In the genomic region with DNA sequence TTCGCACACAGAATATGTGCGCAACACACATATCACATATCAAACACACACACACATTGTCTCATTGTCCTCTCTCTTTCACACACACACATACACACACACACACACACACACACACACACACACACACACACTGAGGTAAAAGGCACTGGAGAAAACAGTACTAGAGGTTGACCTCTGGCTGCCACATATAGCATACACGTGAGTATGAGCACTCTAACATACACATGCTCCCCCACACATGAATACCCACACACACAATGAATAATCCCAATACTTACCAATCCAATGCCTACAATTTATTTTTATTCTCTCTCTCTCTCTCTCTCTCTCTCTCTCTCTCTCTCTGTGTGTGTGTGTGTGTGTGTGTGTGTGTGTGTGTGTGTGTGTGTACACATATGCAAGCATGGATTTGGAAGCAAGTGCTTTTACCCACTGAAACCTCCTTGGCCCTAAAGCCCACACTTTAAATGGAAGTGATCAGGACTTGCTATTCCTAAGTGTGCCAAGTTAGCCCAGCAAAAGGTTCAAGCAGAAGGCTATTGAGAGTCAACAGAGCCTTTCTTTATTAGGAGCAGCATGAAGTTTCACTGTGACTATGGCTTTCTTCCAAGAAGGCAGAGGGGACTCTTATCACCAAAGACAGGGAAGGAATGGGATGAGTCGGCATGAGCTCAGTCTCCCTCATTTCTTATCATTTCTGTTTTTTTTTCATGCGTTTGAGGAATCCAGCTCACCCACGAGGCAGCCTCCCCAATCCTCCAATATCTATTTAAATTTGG, we compare ENCODE assay signal across 21 mouse cellular contexts. TPM values are rescaled to one million over a fixed set of nuclear protein-coding genes. Genes with fewer than 3 reads are reported as not detected.
DNase-seq lines count a peak whose midpoint lies in the region; ATAC-seq and TF ChIP-seq lines count a peak whose summit lies in the region.
"Had no signal": no experiment of that assay in that cellular context is flagged by ENCODE, and none has a peak within 500 bp of the region (broad histone marks: within the 10 kb centered on the region; RNA-seq: fewer than 3 reads in every experiment).

No protein-coding gene starts in this region.

- no peak for ATAC-seq in lung, embryonic 14.5 days (ENCODE audit: insufficient read depth)
- peak; percentile 80 for ATAC-seq in erythroid progenitor cell, adult 5-6 weeks (replicated peaks; ENCODE audit: low FRiP score, poor library complexity, severe bottlenecking)
- ATAC-seq in megakaryocyte-erythroid progenitor cell, adult 5-6 weeks (replicated peaks; ENCODE audit: low FRiP score, low TSS enrichment, poor library complexity, severe bottlenecking), result peak; percentile 64
- ATAC-seq: forebrain, embryonic 15.5 days; midbrain, embryonic 15.5 days; Patski had no signal

- 51% methylated on average over 6 of the region's 6 CpGs for WGBS in lung, embryonic 14.5 days

- H3K9me3 ChIP-seq in lung, embryonic 14.5 days (ENCODE audit: low read depth, low read length), result no peaks in the 10 kb centered on the region
- H3K9me3 ChIP-seq: forebrain, embryonic 15.5 days; heart, embryonic 15.5 days; hindbrain, embryonic 12.5 days; limb, embryonic 12.5 days; midbrain, embryonic 15.5 days had no signal

- DNase-seq in lung, embryonic 14.5 days, result peak; percentile 26
- no peak for DNase-seq in lung, postnatal 14 days
- peak; percentile 73 for DNase-seq in MEL-GATA-1-ER (ENCODE audit: extremely low read depth, low read depth)
- DNase-seq in retina, embryonic 14.5 days (ENCODE audit: low spot score), result no peak
- DNase-seq in layer of hippocampus, postnatal 14 days (ENCODE audit: low spot score in 2 of 2), result no peak
- DNase-seq in ovary, postnatal 10 days (ENCODE audit: low spot score), result no peak
- DNase-seq: cerebellum, postnatal 25 days; kidney, adult 11 months; kidney, postnatal 14 days; lung, postnatal 10 days; retina, postnatal 1 day; thymus, adult 18-20 months had no signal

- H3K4me3 ChIP-seq in lung, embryonic 14.5 days (ENCODE audit: low read depth, low read length), result no peak overlapping the region
- H3K4me3 ChIP-seq: forebrain, embryonic 15.5 days; heart, embryonic 15.5 days; hindbrain, embryonic 12.5 days; limb, embryonic 12.5 days; midbrain, embryonic 15.5 days had no signal

- TF ChIP-seq CTCF in lung, embryonic 14.5 days (IDR thresholded peaks at IDR 0.05; ENCODE audit: low read depth), result no peak

- H3K9ac ChIP-seq in lung, embryonic 14.5 days, result no peak overlapping the region
- H3K9ac ChIP-seq: forebrain, embryonic 15.5 days; heart, embryonic 15.5 days; hindbrain, embryonic 12.5 days; limb, embryonic 12.5 days; midbrain, embryonic 15.5 days had no signal

- H3K4me2 ChIP-seq in lung, embryonic 14.5 days, result no peak overlapping the region
- H3K4me2 ChIP-seq: forebrain, embryonic 15.5 days; heart, embryonic 15.5 days; hindbrain, embryonic 12.5 days; limb, embryonic 12.5 days; midbrain, embryonic 15.5 days had no signal

- no peaks in the 10 kb centered on the region for H3K27me3 ChIP-seq in lung, embryonic 14.5 days (ENCODE audit: insufficient read depth, low read length)
- H3K27me3 ChIP-seq: forebrain, embryonic 15.5 days; heart, embryonic 15.5 days; hindbrain, embryonic 12.5 days; limb, embryonic 12.5 days; midbrain, embryonic 15.5 days; Patski had no signal

- H3K36me3 ChIP-seq in lung, embryonic 14.5 days (ENCODE audit: insufficient read depth), result no peaks in the 10 kb centered on the region
- H3K36me3 ChIP-seq: forebrain, embryonic 15.5 days; heart, embryonic 15.5 days; hindbrain, embryonic 12.5 days; limb, embryonic 12.5 days; midbrain, embryonic 15.5 days had no signal

- no peak overlapping the region for H3K27ac ChIP-seq in lung, embryonic 14.5 days (ENCODE audit: low read depth)
- H3K27ac ChIP-seq: forebrain, embryonic 15.5 days; heart, embryonic 15.5 days; hindbrain, embryonic 12.5 days; limb, embryonic 12.5 days; midbrain, embryonic 15.5 days had no signal

- no peaks in the 10 kb centered on the region for H3K4me1 ChIP-seq in lung, embryonic 14.5 days (ENCODE audit: insufficient read depth)
- H3K4me1 ChIP-seq: forebrain, embryonic 15.5 days; heart, embryonic 15.5 days; limb, embryonic 12.5 days; midbrain, embryonic 15.5 days had no signal

RNA-seq across cellular contexts. Expression of a gene that starts 8.9 kb away (rescaled TPM):
- 59.6 and 61.2 TPM in 2 replicates for polyA plus RNA-seq in lung, embryonic 14.5 days (2014; fragmentation: Nextera tagmentation; extraction: Ambion mirVana)
- 253 and 359 TPM in 2 replicates for total RNA-seq in erythroid progenitor cell, adult 5-6 weeks (2015; ENCODE audit: low replicate concordance)
- 284 and 418 TPM in 2 replicates for total RNA-seq in erythroid progenitor cell, adult 5-6 weeks (2017; ENCODE audit: low replicate concordance)
- 91.2 and 104 TPM in 2 replicates for total RNA-seq in megakaryocyte-erythroid progenitor cell, adult 5-6 weeks (2014; fragmentation: Nextera tagmentation)
- 63.3 and 64.2 TPM in 2 replicates for total RNA-seq in megakaryocyte-erythroid progenitor cell, adult 5-6 weeks (2017)
- 100 to 1,000 TPM; 145 to 156 TPM for total RNA-seq in layer of hippocampus, postnatal 14 days (2021)

RNA-seq across cellular contexts. Expression of a gene that starts 48.2 kb away (rescaled TPM):
- 2.8 and 3.7 TPM in 2 replicates for polyA plus RNA-seq in lung, embryonic 14.5 days (2014; fragmentation: Nextera tagmentation; extraction: Ambion mirVana)
- 2.5 TPM in 1 of 2 replicates, not detected in the other for total RNA-seq in erythroid progenitor cell, adult 5-6 weeks (2015; ENCODE audit: low replicate concordance)
- 0.68 and 1.3 TPM in 2 replicates for total RNA-seq in erythroid progenitor cell, adult 5-6 weeks (2017; ENCODE audit: low replicate concordance)
- total RNA-seq in megakaryocyte-erythroid progenitor cell, adult 5-6 weeks (2014; fragmentation: Nextera tagmentation), result 0.20 and 0.92 TPM in 2 replicates
- total RNA-seq in megakaryocyte-erythroid progenitor cell, adult 5-6 weeks (2017), result 1.1 and 4.4 TPM in 2 replicates
- total RNA-seq in layer of hippocampus, postnatal 14 days (2021), result under 1 TPM in 1 of 2 experiments, not detected in 1; 0.21 TPM
- total RNA-seq: layer of hippocampus, postnatal 25 days had no signal

RNA-seq across cellular contexts. Expression of a gene that starts 51.7 kb away (rescaled TPM):
- 33.8 and 36.6 TPM in 2 replicates for polyA plus RNA-seq in lung, embryonic 14.5 days (2014; fragmentation: Nextera tagmentation; extraction: Ambion mirVana)
- total RNA-seq in erythroid progenitor cell, adult 5-6 weeks (2015; ENCODE audit: low replicate concordance), result 1.4 and 10.9 TPM in 2 replicates
- 0.83 and 2.3 TPM in 2 replicates for total RNA-seq in erythroid progenitor cell, adult 5-6 weeks (2017; ENCODE audit: low replicate concordance)
- total RNA-seq in megakaryocyte-erythroid progenitor cell, adult 5-6 weeks (2014; fragmentation: Nextera tagmentation), result 6.6 and 14.7 TPM in 2 replicates
- total RNA-seq in megakaryocyte-erythroid progenitor cell, adult 5-6 weeks (2017), result 1.7 and 1.9 TPM in 2 replicates
- 10 to 100 TPM; 85.7 to 87.6 TPM for total RNA-seq in layer of hippocampus, postnatal 14 days (2021)

Comparison
In these comparisons a context has a peak if more than half of its experiments do, and no peak if none do; other contexts are left out.
1. DNase-seq: peak in lung, embryonic 14.5 days (single experiment) and MEL-GATA-1-ER (single experiment); none in lung, postnatal 14 days (single experiment), retina, embryonic 14.5 days (single experiment), layer of hippocampus, postnatal 14 days (0 of 2) and ovary, postnatal 10 days (single experiment).
2. RNA of a gene that starts 51.7 kb away (total RNA-seq): 85.7 to 87.6 TPM in layer of hippocampus, postnatal 14 days; 1.7 to 14.7 TPM in megakaryocyte-erythroid progenitor cell, adult 5-6 weeks and 0.83 to 10.9 TPM in erythroid progenitor cell, adult 5-6 weeks; every median in the first group is over 4 times any median in the second.